Mouse (Mus musculus) skeletal muscle tissue, adult 2 months (tissue): Measurements from ENCODE around the gene Sept5.
A peak's percentile ranks its signal among the peaks of the same experiment; 100 is the strongest.

Experiments
- DNase-seq: peaks from one replicate; pipeline ENCODE4 v3.0.0-alpha.2; 2012; ENCODE audit warnings: low read depth, low spot score

Sept5 gene

GRCm38 (mm10) chr16:18611752-18612151 is 18.0 kb downstream of the Sept5 start:
- DNase-seq: no peak

GRCm38 (mm10) chr16:18609099-18609498 is 20.7 kb downstream of the Sept5 start:
- no peak for DNase-seq

- no peak for DNase-seq
Observed at GRCm38 (mm10) chr16:18608226-18608625, 21.5 kb downstream of the Sept5 start.

- DNase-seq: no peak
Observed at GRCm38 (mm10) chr16:18605705-18606104, 24.0 kb downstream of the Sept5 start.

- peak; percentile 95 for DNase-seq
Observed at GRCm38 (mm10) chr16:18604267-18604701, 25.5 kb downstream of the Sept5 start.

GRCm38 (mm10) chr16:18601447-18601846 is 28.3 kb downstream of the Sept5 start:
- peak; percentile 77 for DNase-seq

GRCm38 (mm10) chr16:18598006-18598405 is 31.7 kb downstream of the Sept5 start:
- no peak for DNase-seq

GRCm38 (mm10) chr16:18596255-18596654 is 33.5 kb downstream of the Sept5 start:
- DNase-seq: no peak

- DNase-seq: no peak
Observed at GRCm38 (mm10) chr16:18593930-18594329, 35.8 kb downstream of the Sept5 start.

GRCm38 (mm10) chr16:18591047-18592018 is 38.4 kb downstream of the Sept5 start:
- DNase-seq: no peak

- DNase-seq: no peak
Observed at GRCm38 (mm10) chr16:18589804-18590790, 39.7 kb downstream of the Sept5 start, which contains the start of gene Tbx1. Gene Tbx1, minus strand, starts transcription at chr16:18590671.

- no peak for DNase-seq
Observed at GRCm38 (mm10) chr16:18589080-18589621, 40.6 kb downstream of the Sept5 start.

- no peak for DNase-seq
Observed at GRCm38 (mm10) chr16:18588738-18589055, 41.1 kb downstream of the Sept5 start.

GRCm38 (mm10) chr16:18587847-18588737 is 41.7 kb downstream of the Sept5 start:
- DNase-seq: no peak

GRCm38 (mm10) chr16:18586906-18587546 is 42.7 kb downstream of the Sept5 start:
- DNase-seq: no peak

GRCm38 (mm10) chr16:18586076-18586905 is 43.5 kb downstream of the Sept5 start:
- DNase-seq: no peak

GRCm38 (mm10) chr16:18585676-18586075 is 44.1 kb downstream of the Sept5 start:
- DNase-seq: no peak

GRCm38 (mm10) chr16:18584901-18585510 is 44.7 kb downstream of the Sept5 start:
- no peak for DNase-seq
